Mouse (Mus musculus): ENCODE measurements around the gene 1700013H16Rik. TPM values are rescaled to one million over a fixed set of nuclear protein-coding genes. Genes with fewer than 3 reads are reported as not detected.
"Not testable (repeated sequence)": the region's sequence is repeated elsewhere in the genome, so short reads cannot be mapped to it uniquely, and the experiment has no call there.

The 1700013H16Rik gene
- not detected in 2 replicates for polyA plus RNA-seq (2015; fragmentation: Nextera tagmentation; extraction: Ambion mirVana)

DNA sequence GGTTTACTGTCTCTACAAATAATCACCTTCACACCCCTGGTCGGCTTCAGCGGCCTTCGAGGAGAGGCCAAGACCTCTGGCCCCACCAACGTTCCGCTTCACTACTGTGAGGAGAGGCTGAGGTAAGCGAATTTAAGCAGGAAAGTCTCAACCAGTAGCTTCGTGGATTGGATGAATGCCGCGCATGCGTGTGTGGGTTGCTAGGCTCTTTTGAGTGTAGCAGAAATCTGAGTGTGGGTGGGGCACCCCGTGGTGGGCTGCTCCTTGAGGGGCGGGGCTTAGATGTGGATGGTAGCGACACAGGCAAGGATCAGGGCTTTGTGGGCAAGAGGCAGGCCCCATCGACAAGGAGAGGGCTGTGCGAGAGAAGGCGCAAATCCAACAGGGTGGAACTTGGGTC lies at the start of gene 1700013H16Rik:
1700013H16Rik (minus strand) TSS at position 96 of the 400 bp plus-strand sequence.
- ATAC-seq (replicated peaks; ENCODE audit: insufficient number of reproducible peaks, insufficient read depth, low FRiP score, low read depth): no peak
- Histone ChIP-seq H3K9me3 (replicated peaks) (no peaks in the 10 kb centered on the region; the same call in 1 of the 2 replicates), H3K4me2 (no peak within 1 kb of the TSS), H3K27ac (no peak within 1 kb of the TSS), H3K27me3 (no peaks in the 10 kb centered on the region), H3K4me1 (replicated peaks) (no peaks in the 10 kb centered on the region), H3K4me3 (no peak within 1 kb of the TSS), H3K9ac (no peak within 1 kb of the TSS), H3K36me3 (no peaks in the 10 kb centered on the region)
- WGBS: 92% methylated on average over 16 of the region's 16 CpGs

DNA sequence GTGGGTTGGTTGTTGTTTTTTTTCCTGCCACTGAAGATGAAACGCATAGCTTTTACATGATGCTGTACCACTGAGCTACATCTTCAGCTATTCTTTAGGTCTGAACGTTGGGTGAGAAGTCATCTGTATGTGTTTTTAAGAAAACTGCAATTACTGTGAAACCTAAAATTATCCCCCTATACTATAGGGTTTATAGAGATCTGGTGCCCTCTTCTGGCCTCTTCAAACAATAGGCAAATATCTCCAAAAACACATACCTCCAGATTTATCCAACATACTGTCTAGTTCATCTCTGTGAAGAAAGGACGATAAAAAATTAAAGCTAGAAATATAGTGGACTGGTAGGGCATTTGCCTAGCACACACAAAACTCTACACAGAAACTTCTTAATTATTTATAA lies 41.4 kb upstream of the 1700013H16Rik start:
- no peaks in the 10 kb centered on the region for H3K36me3 ChIP-seq
- no peaks in the 10 kb centered on the region for H3K9me3 ChIP-seq (replicated peaks)
- no peak for ATAC-seq (replicated peaks; ENCODE audit: insufficient number of reproducible peaks, insufficient read depth, low FRiP score, low read depth)
- H3K4me3 ChIP-seq: no peak overlapping the region
- WGBS: 39% methylated on average over 3 of the region's 3 CpGs
- H3K9ac ChIP-seq: no peak overlapping the region
- H3K4me2 ChIP-seq: no peak overlapping the region
- H3K4me1 ChIP-seq (replicated peaks): no peaks in the 10 kb centered on the region
- no peak overlapping the region for H3K27ac ChIP-seq
- no peaks in the 10 kb centered on the region for H3K27me3 ChIP-seq

DNA sequence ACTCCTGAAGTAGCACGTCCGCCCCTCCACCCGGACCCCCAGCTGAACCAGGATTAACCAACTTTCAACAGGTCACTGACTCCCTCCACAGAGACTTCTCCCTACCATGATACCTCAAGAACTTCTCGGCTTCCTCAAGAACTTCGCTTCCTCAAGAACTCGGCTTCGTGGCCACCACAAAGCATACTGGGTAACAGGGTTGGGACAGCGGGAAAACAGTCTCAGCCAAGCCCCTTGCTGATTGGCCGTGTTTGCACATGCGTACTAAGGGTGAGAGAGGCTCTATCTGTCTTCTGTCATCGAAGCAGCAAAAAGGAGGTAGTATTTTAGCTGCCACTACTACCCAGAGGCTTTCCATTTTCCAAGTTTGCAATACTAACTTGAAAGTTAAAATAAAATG lies 39.9 kb upstream of the 1700013H16Rik start, which contains the start of gene Xlr:
Xlr (minus strand) TSS at position 188 of the 400 bp plus-strand sequence.
- not testable (repeated sequence) for H3K4me1 ChIP-seq (replicated peaks); H3K27me3 ChIP-seq; H3K9me3 ChIP-seq (replicated peaks); H3K4me2 ChIP-seq; ATAC-seq (replicated peaks; ENCODE audit: insufficient number of reproducible peaks, insufficient read depth, low FRiP score, low read depth); H3K4me3 ChIP-seq; H3K36me3 ChIP-seq; H3K27ac ChIP-seq; H3K9ac ChIP-seq
- WGBS: 69% methylated on average over 11 of the region's 11 CpGs

DNA sequence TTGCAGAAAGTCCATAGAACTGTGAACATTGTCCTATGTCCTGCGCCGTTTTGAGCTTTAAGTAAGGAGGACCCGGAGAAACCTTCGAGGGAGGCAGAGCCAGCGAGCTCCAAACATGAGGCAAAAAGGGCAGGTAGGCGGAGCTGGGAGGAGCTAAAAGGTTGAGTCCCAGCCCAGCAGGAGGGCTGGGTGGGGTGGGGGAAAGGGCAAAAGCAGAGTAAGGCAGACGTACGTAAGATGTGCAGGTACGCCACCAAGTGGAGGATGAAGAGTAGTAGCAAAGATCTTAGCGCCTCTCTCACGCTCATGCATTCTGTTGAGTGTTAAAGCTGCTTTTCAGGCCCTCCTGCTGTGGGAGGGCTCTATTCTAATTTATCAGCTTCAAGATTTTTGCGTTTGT lies 18.6 kb upstream of the 1700013H16Rik start, which contains the start of gene Zfp36l3:
Zfp36l3 (minus strand) TSS at position 119 of the 400 bp plus-strand sequence.
- Histone ChIP-seq H3K27ac (no peak within 1 kb of the TSS), H3K9ac (no peak within 1 kb of the TSS), H3K4me1 (replicated peaks) (no peaks in the 10 kb centered on the region), H3K27me3 (no peaks in the 10 kb centered on the region), H3K4me3 (no peak within 1 kb of the TSS), H3K4me2 (no peak within 1 kb of the TSS), H3K9me3 (replicated peaks) (no peaks in the 10 kb centered on the region), H3K36me3 (no peaks in the 10 kb centered on the region)
- no peak for ATAC-seq (replicated peaks; ENCODE audit: insufficient number of reproducible peaks, insufficient read depth, low FRiP score, low read depth)
- WGBS: 81% methylated on average over 12 of the region's 12 CpGs

DNA sequence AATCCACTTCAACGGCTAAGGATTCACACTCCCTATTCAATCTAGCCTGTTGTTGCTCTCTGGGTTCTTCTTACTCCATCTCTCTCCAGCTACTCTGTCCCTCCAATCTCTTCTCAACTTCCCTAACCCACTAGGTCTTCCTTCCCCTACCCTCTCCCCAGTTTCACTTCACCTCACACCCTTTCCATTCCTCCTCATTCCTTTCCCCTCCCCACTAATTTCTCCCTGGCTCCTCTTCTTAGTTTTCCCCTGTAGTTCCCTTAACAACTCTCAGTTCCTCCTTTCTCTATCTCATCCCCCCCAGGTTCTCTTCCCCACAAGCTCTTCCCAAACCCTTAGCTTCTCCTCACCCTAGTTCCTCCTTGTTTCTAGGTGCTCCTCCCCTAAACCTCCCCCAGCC lies 4.8 kb downstream of the 1700013H16Rik start:
- Histone ChIP-seq H3K4me3 (no peak overlapping the region), H3K9ac (no peak overlapping the region), H3K27me3 (no peaks in the 10 kb centered on the region), H3K27ac (no peak overlapping the region), H3K4me2 (no peak overlapping the region), H3K4me1 (replicated peaks) (no peaks in the 10 kb centered on the region), H3K36me3 (no peaks in the 10 kb centered on the region), H3K9me3 (replicated peaks) (no peaks in the 10 kb centered on the region; the same call in 1 of the 2 replicates)
- WGBS: 82% methylated on average over 1 of the region's 1 CpGs
- no peak for ATAC-seq (replicated peaks; ENCODE audit: insufficient number of reproducible peaks, insufficient read depth, low FRiP score, low read depth)

DNA sequence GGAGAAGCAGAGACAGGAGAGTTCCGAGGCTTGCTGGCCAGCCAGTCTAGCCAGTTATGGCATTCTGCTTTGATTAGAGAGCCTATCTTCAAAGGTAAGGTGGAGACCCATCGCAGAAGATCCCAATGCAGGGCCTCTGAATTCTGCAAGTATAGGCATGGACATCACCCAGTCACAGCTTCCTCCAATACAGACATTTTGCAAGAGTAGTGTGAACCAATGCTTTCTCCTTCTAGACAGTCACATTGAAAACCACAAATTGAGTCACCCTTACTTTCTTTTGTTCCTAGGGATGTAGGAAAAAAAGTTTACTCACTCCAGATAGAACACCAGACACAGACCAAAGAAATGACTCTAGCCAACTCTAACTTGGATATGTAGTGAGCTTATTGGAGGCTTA lies 28.7 kb downstream of the 1700013H16Rik start:
- Histone ChIP-seq H3K4me1 (replicated peaks) (no peaks in the 10 kb centered on the region), H3K4me2 (no peak overlapping the region), H3K9ac (no peak overlapping the region), H3K27ac (no peak overlapping the region), H3K36me3 (no peaks in the 10 kb centered on the region), H3K9me3 (replicated peaks) (no peaks in the 10 kb centered on the region), H3K4me3 (no peak overlapping the region), H3K27me3 (no peaks in the 10 kb centered on the region)
- 87% methylated on average over 2 of the region's 2 CpGs for WGBS
- no peak for ATAC-seq (replicated peaks; ENCODE audit: insufficient number of reproducible peaks, insufficient read depth, low FRiP score, low read depth)

DNA sequence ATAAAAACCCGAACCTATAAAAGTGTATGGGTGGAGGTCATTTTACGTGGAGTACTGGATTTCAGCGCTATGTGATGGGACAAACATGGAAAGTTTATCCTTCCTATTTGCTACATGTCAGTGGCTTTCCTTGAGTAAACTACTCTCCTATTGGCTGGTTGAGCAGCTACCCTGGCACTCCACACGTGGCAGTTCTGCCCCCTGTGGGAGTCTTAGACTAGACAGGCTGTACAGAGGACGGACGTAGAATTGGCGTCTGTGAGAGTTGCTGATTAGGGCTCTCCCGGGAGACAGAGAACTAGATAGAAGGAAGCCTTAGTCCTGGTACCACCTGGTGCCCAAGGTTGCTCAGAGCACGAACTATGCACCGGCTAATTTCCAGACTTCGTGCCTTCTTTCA lies 33.0 kb downstream of the 1700013H16Rik start, which contains the start of gene 4930502E18Rik:
4930502E18Rik (plus strand) TSS at position 231 of the 400 bp plus-strand sequence.
- 74% methylated on average over 11 of the region's 11 CpGs for WGBS
- Histone ChIP-seq H3K9me3 (replicated peaks) (no peaks in the 10 kb centered on the region), H3K4me2 (no peak within 1 kb of the TSS), H3K36me3 (no peaks in the 10 kb centered on the region), H3K27me3 (no peaks in the 10 kb centered on the region), H3K4me3 (no peak within 1 kb of the TSS), H3K27ac (no peak within 1 kb of the TSS), H3K9ac (no peak within 1 kb of the TSS), H3K4me1 (replicated peaks) (no peaks in the 10 kb centered on the region)
- no peak for ATAC-seq (replicated peaks; ENCODE audit: insufficient number of reproducible peaks, insufficient read depth, low FRiP score, low read depth)

DNA sequence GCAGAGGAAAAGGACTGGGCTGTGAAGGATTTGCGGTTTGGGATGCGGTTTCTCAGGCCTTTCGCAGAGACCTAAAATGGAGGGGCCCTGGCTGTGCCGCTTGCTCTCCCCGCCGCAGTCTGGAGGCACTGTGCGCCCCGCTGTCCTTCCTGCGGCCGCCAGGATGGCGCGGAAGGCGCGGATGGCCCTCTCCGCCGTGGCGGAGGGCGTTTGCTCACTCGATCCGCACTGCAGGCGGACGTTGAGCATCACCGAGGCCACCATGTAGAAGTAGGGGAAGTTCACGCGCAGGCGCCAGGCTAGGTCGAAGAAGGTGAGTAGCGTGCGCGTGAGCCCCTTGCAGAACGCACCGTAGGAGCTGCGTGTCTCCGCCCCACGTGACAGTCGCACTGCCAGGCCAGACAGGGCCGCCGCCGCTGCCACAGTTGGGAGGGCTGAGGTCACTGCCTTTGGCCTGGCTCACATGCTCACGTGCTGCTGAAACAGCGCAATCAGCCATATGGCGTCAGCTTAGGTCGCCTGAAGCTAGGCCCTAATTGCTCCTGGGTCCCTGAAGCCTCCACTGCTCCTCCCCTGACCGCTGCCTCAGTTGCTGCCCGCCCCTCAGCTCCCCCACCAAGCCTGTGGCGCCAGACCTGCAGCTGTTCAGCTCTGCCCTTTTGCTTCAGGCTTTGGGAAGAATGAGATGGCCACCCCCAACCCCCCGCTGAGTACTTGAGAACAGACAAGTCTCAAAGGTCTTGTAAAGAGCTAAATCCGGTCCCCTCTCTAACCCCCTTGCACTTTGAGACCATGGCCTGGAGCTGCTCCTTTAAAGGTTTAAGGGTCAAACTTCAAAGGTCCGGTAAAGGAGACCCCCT lies 41.1 kb downstream of the 1700013H16Rik start:
- 21% methylated on average over 49 of the region's 49 CpGs for WGBS
- Histone ChIP-seq H3K9ac (0 out of 2 replicates have a peak overlapping the region, but pooled peaks have one; percentile 17), H3K36me3 (no peaks in the 10 kb centered on the region), H3K4me2 (peak overlapping the region; percentile 65), H3K4me1 (replicated peaks) (0 out of 2 replicates have a peak, but pooled peaks cover 2% of the 10 kb centered on the region), H3K27ac (no peak overlapping the region), H3K9me3 (replicated peaks) (no peaks in the 10 kb centered on the region), H3K4me3 (peak overlapping the region; percentile 41), H3K27me3 (no peaks in the 10 kb centered on the region)
- ATAC-seq (replicated peaks; ENCODE audit: insufficient number of reproducible peaks, insufficient read depth, low FRiP score, low read depth): peak; percentile 31

DNA sequence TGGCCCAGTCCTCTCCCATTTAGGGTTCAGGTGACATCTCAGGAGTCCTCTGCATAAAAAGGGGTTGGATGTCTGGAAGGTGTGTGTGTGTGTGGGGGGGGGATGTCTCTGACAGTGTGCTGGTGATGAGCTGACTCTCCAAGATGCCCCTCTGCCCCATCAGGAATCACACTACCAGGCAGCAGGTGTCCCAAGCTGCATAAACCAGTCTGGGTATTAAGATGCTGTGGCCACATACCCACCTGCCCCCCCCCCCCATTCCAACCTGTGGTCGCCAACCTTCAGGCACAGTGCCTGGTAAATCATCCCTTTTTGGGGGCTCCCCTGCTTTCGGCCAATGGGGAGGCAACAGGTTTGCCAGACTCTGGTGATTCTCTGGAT lies 41.7 kb downstream of the 1700013H16Rik start:
- ATAC-seq (replicated peaks; ENCODE audit: insufficient number of reproducible peaks, insufficient read depth, low FRiP score, low read depth): no peak
- WGBS: 73% methylated on average over 2 of the region's 2 CpGs
- peak overlapping the region; percentile 65 for H3K4me2 ChIP-seq
- H3K4me3 ChIP-seq: peak overlapping the region; percentile 41; the same call in 1 of the 2 replicates
- no peaks in the 10 kb centered on the region for H3K36me3 ChIP-seq
- H3K9me3 ChIP-seq (replicated peaks): no peaks in the 10 kb centered on the region
- H3K4me1 ChIP-seq (replicated peaks): 0 out of 2 replicates have a peak, but pooled peaks cover 2% of the 10 kb centered on the region
- H3K27me3 ChIP-seq: no peaks in the 10 kb centered on the region
- no peak overlapping the region for H3K27ac ChIP-seq
- H3K9ac ChIP-seq: no peak overlapping the region

DNA sequence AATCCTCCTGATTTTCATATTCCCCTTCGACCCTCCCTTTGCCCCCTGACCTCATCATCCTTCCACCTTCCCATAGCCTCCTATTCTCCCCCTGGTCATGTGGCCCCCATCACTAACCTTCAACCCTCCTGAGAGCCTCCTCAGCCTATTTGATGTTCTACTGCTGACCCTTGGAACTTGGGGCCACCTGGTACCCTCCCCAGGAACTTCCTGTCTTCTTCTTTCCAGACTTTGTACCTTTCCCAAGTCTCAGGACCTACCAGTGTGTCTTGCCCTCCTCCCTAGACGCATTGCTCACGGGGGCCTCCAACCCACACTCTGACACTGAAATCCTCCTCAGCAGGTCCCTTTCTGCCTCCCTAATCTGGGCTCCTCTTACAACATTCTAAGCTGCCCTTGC lies 55.0 kb downstream of the 1700013H16Rik start:
- Histone ChIP-seq H3K27me3 (no peaks in the 10 kb centered on the region), H3K36me3 (no peaks in the 10 kb centered on the region), H3K27ac (no peak overlapping the region), H3K9me3 (replicated peaks) (no peaks in the 10 kb centered on the region), H3K9ac (no peak overlapping the region), H3K4me2 (no peak overlapping the region), H3K4me3 (no peak overlapping the region), H3K4me1 (replicated peaks) (no peaks in the 10 kb centered on the region)
- 70% methylated on average over 3 of the region's 3 CpGs for WGBS
- ATAC-seq (replicated peaks; ENCODE audit: insufficient number of reproducible peaks, insufficient read depth, low FRiP score, low read depth): no peak

DNA sequence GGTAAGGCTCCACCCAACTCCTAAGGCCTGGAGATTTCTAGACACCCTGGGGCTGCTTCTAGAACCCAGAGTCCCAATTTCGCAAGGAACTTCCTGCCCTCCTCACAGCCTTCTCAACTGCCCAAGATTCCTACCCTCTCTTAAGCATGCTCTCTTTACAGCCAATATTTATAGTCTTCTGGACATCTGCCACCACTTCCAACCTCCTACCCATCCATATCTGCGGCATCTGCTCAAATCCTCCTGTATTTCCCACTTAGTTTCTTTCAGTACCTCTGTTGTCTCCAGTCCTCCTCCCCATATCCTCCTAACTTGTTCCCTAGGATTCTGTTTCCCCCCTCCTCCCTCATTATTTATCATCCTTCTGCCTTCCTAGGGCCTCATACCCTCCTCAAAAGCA lies 58.4 kb downstream of the 1700013H16Rik start:
- ATAC-seq (replicated peaks; ENCODE audit: insufficient number of reproducible peaks, insufficient read depth, low FRiP score, low read depth): no peak
- Histone ChIP-seq H3K4me3 (no peak overlapping the region), H3K9me3 (replicated peaks) (no peaks in the 10 kb centered on the region), H3K4me2 (no peak overlapping the region), H3K4me1 (replicated peaks) (no peaks in the 10 kb centered on the region), H3K27ac (no peak overlapping the region), H3K9ac (no peak overlapping the region), H3K27me3 (no peaks in the 10 kb centered on the region), H3K36me3 (no peaks in the 10 kb centered on the region)
- WGBS: 79% methylated on average over 2 of the region's 2 CpGs
